Mouse (Mus musculus) MEL (cell line): ENCODE data around the gene Kcnk1.

ENCODE experiments used
- CTCF ChIP-seq, 3 experiments: IDR thresholded peaks in 2 of 3; conservative IDR thresholded peaks in 1 of 3; 2 replicates each; pipeline ENCODE4 v1.5.1; 2011 to 2012; ENCODE audit warnings: low read length in 3 of 3, low read depth in 2 of 3, mild to moderate bottlenecking in 2 of 3, improper control_type of control experiment in 1 of 3, inconsistent platforms in 1 of 3, mixed read lengths in 1 of 3, moderate library complexity in 1 of 3; ENCODE audit not compliant: control insufficient read depth in 1 of 3, insufficient read depth in 1 of 3, poor library complexity in 1 of 3, severe bottlenecking in 1 of 3
- GATA1 ChIP-seq: IDR thresholded peaks from 2 replicates; pipeline ENCODE4 v1.6.1; 2011; ENCODE audit warnings: low read depth, low read length, improper control_type of control experiment
- POLR2A ChIP-seq, 2 experiments: IDR thresholded peaks; 2 replicates each; pipeline ENCODE4 v1.6.1; 2011 to 2012; ENCODE audit warnings: low read length in 2 of 2, mild to moderate bottlenecking in 2 of 2, control low read depth in 1 of 2, improper control_type of control experiment in 1 of 2, low read depth in 1 of 2, moderate library complexity in 1 of 2; ENCODE audit not compliant: control insufficient read depth in 1 of 2, insufficient read depth in 1 of 2, poor library complexity in 1 of 2
- POLR2AphosphoS5 ChIP-seq: IDR thresholded peaks from 2 replicates; pipeline ENCODE4 v1.6.1; 2012; ENCODE audit warnings: low read depth, borderline replicate concordance, mild to moderate bottlenecking, inconsistent platforms, low read length, moderate library complexity, mixed read lengths

GRCm38 (mm10) chr8:125997550-125997949 lies 2.6 kb downstream of the Kcnk1 start:
- TF ChIP-seq CTCF (IDR thresholded peaks at IDR 0.05 in 2 of 3, conservative IDR thresholded peaks at IDR 0.05 in 1 of 3; ENCODE audit: control insufficient read depth in 1 of 3, insufficient read depth in 1 of 3, low read depth in 2 of 3, low read length in 3 of 3, poor library complexity in 1 of 3, severe bottlenecking in 1 of 3) (no peak), GATA1 (no peak), POLR2A (IDR thresholded peaks at IDR 0.05; ENCODE audit: control insufficient read depth in 1 of 2, insufficient read depth in 1 of 2, low read depth in 1 of 2, low read length in 2 of 2, poor library complexity in 1 of 2) (no peak), POLR2AphosphoS5 (no peak)
